Mouse (Mus musculus) induced T-regulatory cell, adult 2 months (primary cell): ENCODE measurements around the gene Dock1.
A peak's percentile ranks its signal among the peaks of the same experiment; 100 is the strongest.

Experiments
- DNase-seq: peaks from one replicate; pipeline ENCODE4 v3.0.0-alpha.2; 2012; ENCODE audit warnings: low read depth

Dock1 gene

GRCm38 (mm10) chr7:134823891-134824290, 153.4 kb downstream of the Dock1 start:
- no peak for DNase-seq

GRCm38 (mm10) chr7:134840066-134840465, 169.6 kb downstream of the Dock1 start:
- no peak for DNase-seq

- DNase-seq, result no peak
These were observed 172.3 kb downstream of the Dock1 start for GRCm38 (mm10) chr7:134842751-134843150.

- no peak for DNase-seq
These were observed 191.5 kb downstream of the Dock1 start for GRCm38 (mm10) chr7:134862000-134862399.

GRCm38 (mm10) chr7:134864175-134864574, 193.7 kb downstream of the Dock1 start:
- peak; percentile 2 for DNase-seq

- no peak for DNase-seq
These were observed 202.1 kb downstream of the Dock1 start for GRCm38 (mm10) chr7:134872511-134872910.

- no peak for DNase-seq
These were observed 202.5 kb downstream of the Dock1 start for GRCm38 (mm10) chr7:134872981-134873380.

- DNase-seq, result no peak
These were observed 208.5 kb downstream of the Dock1 start for GRCm38 (mm10) chr7:134878985-134879384.

GRCm38 (mm10) chr7:134880431-134880830, 210.0 kb downstream of the Dock1 start:
- DNase-seq, result no peak

- DNase-seq, result no peak
These were observed 213.1 kb downstream of the Dock1 start for GRCm38 (mm10) chr7:134883516-134883915.

- DNase-seq, result no peak
These were observed 222.0 kb downstream of the Dock1 start for GRCm38 (mm10) chr7:134892449-134892871.

GRCm38 (mm10) chr7:134892972-134893371, 222.5 kb downstream of the Dock1 start:
- peak; percentile 7 for DNase-seq

- DNase-seq, result no peak
These were observed 224.2 kb downstream of the Dock1 start for GRCm38 (mm10) chr7:134894604-134895003.

- no peak for DNase-seq
These were observed 229.0 kb downstream of the Dock1 start for GRCm38 (mm10) chr7:134899462-134899861.

GRCm38 (mm10) chr7:134901992-134902391, 231.5 kb downstream of the Dock1 start:
- no peak for DNase-seq

GRCm38 (mm10) chr7:134931886-134932285, 261.4 kb downstream of the Dock1 start:
- no peak for DNase-seq

- no peak for DNase-seq
These were observed 267.0 kb downstream of the Dock1 start for GRCm38 (mm10) chr7:134937471-134937926.

- no peak for DNase-seq
These were observed 267.6 kb downstream of the Dock1 start, which contains the start of gene Fam196a for GRCm38 (mm10) chr7:134937927-134938609. Gene Fam196a (minus strand): TSS chr7:134938430.

GRCm38 (mm10) chr7:134941891-134942290, 271.4 kb downstream of the Dock1 start:
- DNase-seq, result no peak

- no peak for DNase-seq
These were observed 272.6 kb downstream of the Dock1 start for GRCm38 (mm10) chr7:134943063-134943462.

- DNase-seq, result no peak
These were observed 273.2 kb downstream of the Dock1 start for GRCm38 (mm10) chr7:134943701-134944100.

GRCm38 (mm10) chr7:134945925-134946716, 275.7 kb downstream of the Dock1 start:
- no peak for DNase-seq

GRCm38 (mm10) chr7:134959086-134959485, 288.6 kb downstream of the Dock1 start:
- DNase-seq, result no peak
